Mouse (Mus musculus): ENCODE results near the gene Cdkal1.

The Cdkal1 gene

GRCm38 (mm10) chr13:29819147-29819546, 36.3 kb downstream of the Cdkal1 start:
- no peak for ATAC-seq (ENCODE audit: insufficient number of reproducible peaks, low FRiP score, low TSS enrichment)

- ATAC-seq (ENCODE audit: insufficient number of reproducible peaks, low FRiP score, low TSS enrichment): no peak
Observed at GRCm38 (mm10) chr13:29818314-29818713, 37.2 kb downstream of the Cdkal1 start.

GRCm38 (mm10) chr13:29810780-29811179, 44.7 kb downstream of the Cdkal1 start:
- no peak for ATAC-seq (ENCODE audit: insufficient number of reproducible peaks, low FRiP score, low TSS enrichment)

- ATAC-seq (ENCODE audit: insufficient number of reproducible peaks, low FRiP score, low TSS enrichment): no peak
Observed at GRCm38 (mm10) chr13:29808383-29808782, 47.1 kb downstream of the Cdkal1 start.

- ATAC-seq (ENCODE audit: insufficient number of reproducible peaks, low FRiP score, low TSS enrichment): no peak
Observed at GRCm38 (mm10) chr13:29807930-29808329, 47.5 kb downstream of the Cdkal1 start.

GRCm38 (mm10) chr13:29806871-29807270, 48.6 kb downstream of the Cdkal1 start:
- ATAC-seq (ENCODE audit: insufficient number of reproducible peaks, low FRiP score, low TSS enrichment): peak; percentile 85

GRCm38 (mm10) chr13:29805296-29805695, 50.2 kb downstream of the Cdkal1 start:
- ATAC-seq (ENCODE audit: insufficient number of reproducible peaks, low FRiP score, low TSS enrichment): peak; percentile 56

- no peak for ATAC-seq (ENCODE audit: insufficient number of reproducible peaks, low FRiP score, low TSS enrichment)
Observed at GRCm38 (mm10) chr13:29804034-29804433, 51.4 kb downstream of the Cdkal1 start.

- no peak for ATAC-seq (ENCODE audit: insufficient number of reproducible peaks, low FRiP score, low TSS enrichment)
Observed at GRCm38 (mm10) chr13:29802699-29803098, 52.8 kb downstream of the Cdkal1 start.

GRCm38 (mm10) chr13:29800078-29800477, 55.4 kb downstream of the Cdkal1 start:
- no peak for ATAC-seq (ENCODE audit: insufficient number of reproducible peaks, low FRiP score, low TSS enrichment)

GRCm38 (mm10) chr13:29792112-29792511, 63.4 kb downstream of the Cdkal1 start:
- no peak for ATAC-seq (ENCODE audit: insufficient number of reproducible peaks, low FRiP score, low TSS enrichment)

GRCm38 (mm10) chr13:29791439-29791838, 64.0 kb downstream of the Cdkal1 start:
- ATAC-seq (ENCODE audit: insufficient number of reproducible peaks, low FRiP score, low TSS enrichment): no peak

- ATAC-seq (ENCODE audit: insufficient number of reproducible peaks, low FRiP score, low TSS enrichment): no peak
Observed at GRCm38 (mm10) chr13:29786984-29787383, 68.5 kb downstream of the Cdkal1 start.

- no peak for ATAC-seq (ENCODE audit: insufficient number of reproducible peaks, low FRiP score, low TSS enrichment)
Observed at GRCm38 (mm10) chr13:29784894-29785293, 70.6 kb downstream of the Cdkal1 start.

GRCm38 (mm10) chr13:29781332-29781731, 74.1 kb downstream of the Cdkal1 start:
- ATAC-seq (ENCODE audit: insufficient number of reproducible peaks, low FRiP score, low TSS enrichment): no peak

- no peak for ATAC-seq (ENCODE audit: insufficient number of reproducible peaks, low FRiP score, low TSS enrichment)
Observed at GRCm38 (mm10) chr13:29780713-29781112, 74.8 kb downstream of the Cdkal1 start.

GRCm38 (mm10) chr13:29779519-29779918, 76.0 kb downstream of the Cdkal1 start:
- ATAC-seq (ENCODE audit: insufficient number of reproducible peaks, low FRiP score, low TSS enrichment): no peak

- no peak for ATAC-seq (ENCODE audit: insufficient number of reproducible peaks, low FRiP score, low TSS enrichment)
Observed at GRCm38 (mm10) chr13:29779116-29779515, 76.4 kb downstream of the Cdkal1 start.

GRCm38 (mm10) chr13:29778124-29778523, 77.3 kb downstream of the Cdkal1 start:
- ATAC-seq (ENCODE audit: insufficient number of reproducible peaks, low FRiP score, low TSS enrichment): no peak

GRCm38 (mm10) chr13:29777225-29777624, 78.2 kb downstream of the Cdkal1 start:
- no peak for ATAC-seq (ENCODE audit: insufficient number of reproducible peaks, low FRiP score, low TSS enrichment)

GRCm38 (mm10) chr13:29775603-29776230, 79.8 kb downstream of the Cdkal1 start:
- ATAC-seq (ENCODE audit: insufficient number of reproducible peaks, low FRiP score, low TSS enrichment): no peak

- no peak for ATAC-seq (ENCODE audit: insufficient number of reproducible peaks, low FRiP score, low TSS enrichment)
Observed at GRCm38 (mm10) chr13:29773563-29773962, 81.9 kb downstream of the Cdkal1 start.

- ATAC-seq (ENCODE audit: insufficient number of reproducible peaks, low FRiP score, low TSS enrichment): no peak
Observed at GRCm38 (mm10) chr13:29772970-29773369, 82.5 kb downstream of the Cdkal1 start.

All from cerebellum, adult (tissue).